Mouse (Mus musculus) forebrain, embryonic 16.5 days (tissue): ENCODE measurements around the gene AI481877. TPM values are rescaled to one million over a fixed set of nuclear protein-coding genes. Genes with fewer than 3 reads are reported as not detected.
A peak's percentile ranks its signal among the peaks of the same experiment; 100 is the strongest.

Experiments
- ATAC-seq: fragments of 200-750 bp; cut with Nextera tagmentation; 2 replicates; pipeline ENCODE4 v1.8.0; 2017; ENCODE audit warnings: mild to moderate bottlenecking, moderate library complexity
- H3K27ac ChIP-seq: fragments of 300-500 bp; sonication (generic); 2 replicates; pipeline ENCODE4 v1.5.1; 2014; ENCODE audit warnings: low read length, control low read depth
- H3K27me3 ChIP-seq: fragments of 300-500 bp; sonication (generic); replicated peaks from 2 replicates; pipeline ENCODE4 v1.6.1; 2014; ENCODE audit warnings: low read length; ENCODE audit not compliant: control insufficient read depth, insufficient read depth
- H3K36me3 ChIP-seq: fragments of 300-500 bp; sonication (generic); 2 replicates; pipeline ENCODE4 v1.6.1; 2014; ENCODE audit not compliant: control insufficient read depth, insufficient read depth
- H3K4me1 ChIP-seq: fragments of 300-500 bp; sonication (generic); replicated peaks from 2 replicates; pipeline ENCODE4 v1.6.1; 2014; ENCODE audit warnings: low read length; ENCODE audit not compliant: control insufficient read depth, insufficient read depth
- H3K4me2 ChIP-seq: fragments of 300-500 bp; sonication (generic); 2 replicates; pipeline ENCODE4 v1.6.1; 2014; ENCODE audit warnings: mild to moderate bottlenecking, low read length, control low read depth
- H3K4me3 ChIP-seq: fragments of 300-500 bp; sonication (generic); replicated peaks from 2 replicates; pipeline ENCODE4 v1.5.1; 2014; ENCODE audit warnings: mild to moderate bottlenecking, low read length, control low read depth
- H3K9ac ChIP-seq: fragments of 300-500 bp; sonication (generic); replicated peaks from 2 replicates; pipeline ENCODE4 v1.6.1; 2014; ENCODE audit warnings: low read depth, low read length, control low read depth
- H3K9me3 ChIP-seq: fragments of 300-500 bp; sonication (generic); 2 replicates; pipeline ENCODE4 v1.6.1; 2016; ENCODE audit warnings: low read length; ENCODE audit not compliant: control insufficient read depth
- WGBS: fragments of 180-500 bp; shearing (Covaris S2); extraction: QIAGEN DNeasy Blood & Tissue Kit; methylation state at CpG from one replicate; pipeline ENCODE4 v1.1.7; 2014; 5-methylcytosine and 5-hydroxymethylcytosine counted together
- polyA plus RNA-seq: library from polyadenylated mRNA; unstranded; fragments of >200 nt; fragmentation: Nextera tagmentation; extraction: Ambion mirVana; gene quantifications from 2 replicates; pipeline ENCODE4 v1.2.1, GENCODE M21; 2015

AI481877 gene
- polyA plus RNA-seq, 1 experiment from 2014 or later = not detected

GRCm38 (mm10) chr4:59015181-59015580, 123.6 kb downstream of the AI481877 start:
- H3K27ac ChIP-seq = no peak overlapping the region
- no peak overlapping the region for H3K4me3 ChIP-seq
- H3K9me3 ChIP-seq = no peaks in the 10 kb centered on the region
- no peak overlapping the region for H3K4me2 ChIP-seq
- ATAC-seq = no peak
- H3K9ac ChIP-seq = no peak overlapping the region
- H3K36me3 ChIP-seq = no peaks in the 10 kb centered on the region
- no peaks in the 10 kb centered on the region for H3K27me3 ChIP-seq
- WGBS = 88% methylated on average over 3 of the region's 3 CpGs
- no peaks in the 10 kb centered on the region for H3K4me1 ChIP-seq

GRCm38 (mm10) chr4:59011446-59011845, 127.3 kb downstream of the AI481877 start:
- H3K4me2 ChIP-seq = no peak overlapping the region
- no peak overlapping the region for H3K4me3 ChIP-seq
- no peaks in the 10 kb centered on the region for H3K9me3 ChIP-seq
- no peak overlapping the region for H3K27ac ChIP-seq
- ATAC-seq = no peak
- no peaks in the 10 kb centered on the region for H3K36me3 ChIP-seq
- H3K4me1 ChIP-seq = no peaks in the 10 kb centered on the region
- no peak overlapping the region for H3K9ac ChIP-seq
- WGBS = 76% methylated on average over 3 of the region's 3 CpGs
- no peaks in the 10 kb centered on the region for H3K27me3 ChIP-seq

- H3K9me3 ChIP-seq = no peaks in the 10 kb centered on the region
- H3K36me3 ChIP-seq = no peaks in the 10 kb centered on the region
- H3K4me3 ChIP-seq = no peak overlapping the region
- H3K4me2 ChIP-seq = no peak overlapping the region
- WGBS = 71% methylated on average over 4 of the region's 4 CpGs
- H3K27me3 ChIP-seq = no peaks in the 10 kb centered on the region
- ATAC-seq = no peak
- H3K9ac ChIP-seq = no peak overlapping the region
- H3K4me1 ChIP-seq = peaks cover under 1% of the 10 kb centered on the region
- H3K27ac ChIP-seq = no peak overlapping the region
Measured at GRCm38 (mm10) chr4:59009696-59010095, 129.1 kb downstream of the AI481877 start.

- no peaks in the 10 kb centered on the region for H3K9me3 ChIP-seq
- 91% methylated on average over 7 of the region's 7 CpGs for WGBS
- no peak overlapping the region for H3K4me2 ChIP-seq
- H3K4me1 ChIP-seq = peaks cover 6% of the 10 kb centered on the region
- no peak overlapping the region for H3K9ac ChIP-seq
- H3K4me3 ChIP-seq = no peak overlapping the region
- ATAC-seq = no peak
- H3K36me3 ChIP-seq = no peaks in the 10 kb centered on the region
- H3K27ac ChIP-seq = no peak overlapping the region
- no peaks in the 10 kb centered on the region for H3K27me3 ChIP-seq
Measured at GRCm38 (mm10) chr4:59009186-59009585, 129.6 kb downstream of the AI481877 start.

- no peak for ATAC-seq
- 87% methylated on average over 5 of the region's 5 CpGs for WGBS
Measured at GRCm38 (mm10) chr4:59007974-59008373, 130.8 kb downstream of the AI481877 start.

GRCm38 (mm10) chr4:59007016-59007415, 131.8 kb downstream of the AI481877 start:
- H3K27ac ChIP-seq = no peak overlapping the region
- no peak overlapping the region for H3K9ac ChIP-seq
- H3K4me1 ChIP-seq = peaks cover 16% of the 10 kb centered on the region
- H3K9me3 ChIP-seq = no peaks in the 10 kb centered on the region
- WGBS = 79% methylated on average over 6 of the region's 6 CpGs
- no peak overlapping the region for H3K4me2 ChIP-seq
- no peak overlapping the region for H3K4me3 ChIP-seq
- no peaks in the 10 kb centered on the region for H3K36me3 ChIP-seq
- ATAC-seq = no peak
- no peaks in the 10 kb centered on the region for H3K27me3 ChIP-seq

More at GRCm38 (mm10) chr4:59007974-59008373, 130.8 kb downstream of the AI481877 start:
- H3K9me3 ChIP-seq = no peaks in the 10 kb centered on the region
- no peaks in the 10 kb centered on the region for H3K36me3 ChIP-seq
- H3K4me1 ChIP-seq = peaks cover 12% of the 10 kb centered on the region
- H3K4me3 ChIP-seq = no peak overlapping the region
- H3K4me2 ChIP-seq = no peak overlapping the region
- H3K27me3 ChIP-seq = no peaks in the 10 kb centered on the region
- no peak overlapping the region for H3K9ac ChIP-seq
- no peak overlapping the region for H3K27ac ChIP-seq

- 73% methylated on average over 8 of the region's 8 CpGs for WGBS
- ATAC-seq = no peak
Measured at GRCm38 (mm10) chr4:59006211-59006610, 132.6 kb downstream of the AI481877 start.

GRCm38 (mm10) chr4:59003806-59004200, 135.0 kb downstream of the AI481877 start:
- Histone ChIP-seq H3K4me2 (peak overlapping the region; percentile 97), H3K27me3 (no peaks in the 10 kb centered on the region), H3K36me3 (no peaks in the 10 kb centered on the region), H3K9ac (peak overlapping the region; percentile 97), H3K4me3 (peak overlapping the region; percentile 96), H3K9me3 (no peaks in the 10 kb centered on the region), H3K4me1 (peaks cover 16% of the 10 kb centered on the region), H3K27ac (no peak overlapping the region)
- 36% methylated on average over 7 of the region's 7 CpGs for WGBS
- ATAC-seq = no peak

More at GRCm38 (mm10) chr4:59006211-59006610, 132.6 kb downstream of the AI481877 start:
- H3K36me3 ChIP-seq = no peaks in the 10 kb centered on the region
- no peak overlapping the region for H3K27ac ChIP-seq
- no peak overlapping the region for H3K9ac ChIP-seq
- no peaks in the 10 kb centered on the region for H3K9me3 ChIP-seq
- H3K4me1 ChIP-seq = peaks cover 16% of the 10 kb centered on the region
- no peaks in the 10 kb centered on the region for H3K27me3 ChIP-seq
- H3K4me3 ChIP-seq = no peak overlapping the region
- no peak overlapping the region for H3K4me2 ChIP-seq

GRCm38 (mm10) chr4:59002948-59003805, 135.6 kb downstream of the AI481877 start, which contains the start of gene Gm20503:
Gene Gm20503, plus strand, starts transcription at chr4:59003210.
- peak within 1 kb of the TSS; percentile 97 for H3K9ac ChIP-seq
- H3K27me3 ChIP-seq = no peaks in the 10 kb centered on the region
- H3K4me2 ChIP-seq = peak within 1 kb of the TSS; percentile 97
- peak; percentile 100 for ATAC-seq
- no peaks in the 10 kb centered on the region for H3K36me3 ChIP-seq
- H3K27ac ChIP-seq = peak within 1 kb of the TSS; percentile 86
- no peaks in the 10 kb centered on the region for H3K9me3 ChIP-seq
- H3K4me1 ChIP-seq = peaks cover 16% of the 10 kb centered on the region
- peak within 1 kb of the TSS; percentile 96 for H3K4me3 ChIP-seq
- under 1% methylated on average over 87 of the region's 89 CpGs for WGBS
